Mouse (Mus musculus): ENCODE results near the gene Cfap97d1.

GRCm38 (mm10) chr11:101998258-101998657, 14.2 kb downstream of the Cfap97d1 start:
- TF ChIP-seq CTCF (IDR thresholded peaks at IDR 0.05; ENCODE audit: low read depth, low read length) (no peak), GATA1 (IDR thresholded peaks at IDR 0.05; ENCODE audit: borderline replicate concordance, low read length) (no peak), TAL1 (conservative IDR thresholded peaks at IDR 0.05; ENCODE audit: low read depth, low read length) (no peak)
